Mouse (Mus musculus) frontal cortex, adult (tissue): ENCODE results near the gene Ech1.
A peak's percentile ranks its signal among the peaks of the same experiment; 100 is the strongest.

ENCODE experiments used
- ATAC-seq: cut with Nextera tagmentation; 2 replicates; pipeline ENCODE4 v1.9.2; 2017; ENCODE audit warnings: mild to moderate bottlenecking, moderate library complexity, mixed read lengths; ENCODE audit not compliant: low TSS enrichment

The Ech1 gene

GRCm38 (mm10) chr7:28818861-28819452 is 6.1 kb upstream of the Ech1 start:
- no peak for ATAC-seq

GRCm38 (mm10) chr7:28819571-28819970 is 5.4 kb upstream of the Ech1 start:
- ATAC-seq = no peak

GRCm38 (mm10) chr7:28820358-28821260 is 4.4 kb upstream of the Ech1 start:
- ATAC-seq = no peak

- peak; percentile 10; the same call in 1 of the 2 replicates for ATAC-seq
Observed at GRCm38 (mm10) chr7:28821261-28821831, 3.7 kb upstream of the Ech1 start.

- no peak for ATAC-seq
Observed at GRCm38 (mm10) chr7:28822556-28822955, 2.5 kb upstream of the Ech1 start.

- no peak for ATAC-seq
Observed at GRCm38 (mm10) chr7:28822993-28823903, 1.8 kb upstream of the Ech1 start.

GRCm38 (mm10) chr7:28823932-28824331 is 1.1 kb upstream of the Ech1 start:
- ATAC-seq = no peak

- ATAC-seq = no peak
Observed at GRCm38 (mm10) chr7:28825686-28826401, 827 bp downstream of the Ech1 start.

- ATAC-seq = no peak
Observed at GRCm38 (mm10) chr7:28826402-28826772, 1.4 kb downstream of the Ech1 start.

- ATAC-seq = no peak
Observed at GRCm38 (mm10) chr7:28827338-28827737, 2.3 kb downstream of the Ech1 start.

GRCm38 (mm10) chr7:28829821-28830220 is 4.8 kb downstream of the Ech1 start:
- no peak for ATAC-seq

GRCm38 (mm10) chr7:28830981-28831380 is 6.0 kb downstream of the Ech1 start:
- ATAC-seq = no peak

GRCm38 (mm10) chr7:28831411-28832125 is 6.6 kb downstream of the Ech1 start:
- ATAC-seq = no peak

GRCm38 (mm10) chr7:28832137-28832536 is 7.1 kb downstream of the Ech1 start:
- ATAC-seq = no peak

- no peak for ATAC-seq
Observed at GRCm38 (mm10) chr7:28833723-28834347, 8.8 kb downstream of the Ech1 start, which contains the start of gene Lgals4. TSS of gene Lgals4 (plus strand) at chr7:28833854.

- ATAC-seq = no peak
Observed at GRCm38 (mm10) chr7:28836936-28837335, 11.9 kb downstream of the Ech1 start.

GRCm38 (mm10) chr7:28838331-28838730 is 13.3 kb downstream of the Ech1 start:
- ATAC-seq = no peak

GRCm38 (mm10) chr7:28847273-28847672 is 22.3 kb downstream of the Ech1 start:
- no peak for ATAC-seq

- ATAC-seq = no peak
Observed at GRCm38 (mm10) chr7:28849700-28850236, 24.8 kb downstream of the Ech1 start.

GRCm38 (mm10) chr7:28850642-28851041 is 25.6 kb downstream of the Ech1 start:
- ATAC-seq = no peak
